Mouse (Mus musculus) ES-E14 (cell line): ENCODE measurements around the gene Adam1a.

Experiments
- CHD2 ChIP-seq: IDR thresholded peaks from 2 replicates; pipeline ENCODE4 v1.6.1; 2014; ENCODE audit warnings: mild to moderate bottlenecking, low read depth, low read length, inconsistent platforms
- ZNF384 ChIP-seq: IDR thresholded peaks from 2 replicates; pipeline ENCODE4 v1.6.1; 2012; ENCODE audit warnings: low read depth, low read length, inconsistent platforms

GRCm38 (mm10) chr5:121544910-121545792 lies at the start of gene Adam1a, which contains the start of gene Gm42878:
- no peak for TF ChIP-seq ZNF384
- no peak for TF ChIP-seq CHD2
